Mouse (Mus musculus): ENCODE measurements around the gene Card10. TPM values are rescaled to one million over a fixed set of nuclear protein-coding genes. Genes with fewer than 3 reads are reported as not detected.

The Card10 gene
- polyA plus RNA-seq, 2 experiments: 5.1 to 9.0 TPM

DNA sequence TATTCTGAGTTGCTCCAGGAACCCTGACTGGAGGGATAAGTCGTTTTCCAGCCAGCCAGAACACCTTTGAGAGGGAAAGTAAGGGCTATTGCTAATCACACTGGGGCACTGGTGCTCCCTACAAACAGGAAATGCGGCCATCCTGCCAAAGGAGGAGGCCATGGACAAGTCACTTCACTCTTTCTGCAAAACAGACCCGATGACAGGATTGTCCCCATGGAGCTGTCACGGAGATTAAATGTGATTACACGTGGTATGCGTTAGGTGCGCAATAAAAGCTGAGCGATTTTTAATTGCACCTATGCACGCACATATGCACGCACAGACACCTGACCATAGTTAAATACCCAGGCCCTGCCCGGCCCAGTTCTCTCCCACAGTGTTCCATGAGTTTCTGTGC is 37.9 kb upstream of the Card10 start:
- Histone ChIP-seq H3K9ac (ENCODE audit: low read depth, low read length, severe bottlenecking) (no peak overlapping the region), H3K9me3 (ENCODE audit: control insufficient read depth, low read length) (no peaks in the 10 kb centered on the region), H3K4me1 (ENCODE audit: control insufficient read depth, insufficient read depth, low read length) (peaks cover 43% of the 10 kb centered on the region), H3K4me3 (replicated peaks; ENCODE audit: low read length) (no peak overlapping the region), H3K27ac (replicated peaks; ENCODE audit: low read depth, low read length) (no peak overlapping the region), H3K27me3 (ENCODE audit: control insufficient read depth, insufficient read depth, low read length) (peaks cover 5% of the 10 kb centered on the region; the same call in 1 of the 2 replicates), H3K36me3 (ENCODE audit: control insufficient read depth, insufficient read depth, low read length) (no peaks in the 10 kb centered on the region), H3K4me2 (replicated peaks; ENCODE audit: low read depth, low read length, severe bottlenecking) (no peak overlapping the region)
- no peak for DNase-seq (ENCODE audit: low spot score)
- no peak for TF ChIP-seq POLR2A (IDR thresholded peaks at IDR 0.05; ENCODE audit: borderline replicate concordance, extremely low read depth, insufficient read depth, insufficient read length)
- ATAC-seq (ENCODE audit: low FRiP score, low read depth): no peak
- 15% methylated on average over 11 of the region's 11 CpGs for WGBS

DNA sequence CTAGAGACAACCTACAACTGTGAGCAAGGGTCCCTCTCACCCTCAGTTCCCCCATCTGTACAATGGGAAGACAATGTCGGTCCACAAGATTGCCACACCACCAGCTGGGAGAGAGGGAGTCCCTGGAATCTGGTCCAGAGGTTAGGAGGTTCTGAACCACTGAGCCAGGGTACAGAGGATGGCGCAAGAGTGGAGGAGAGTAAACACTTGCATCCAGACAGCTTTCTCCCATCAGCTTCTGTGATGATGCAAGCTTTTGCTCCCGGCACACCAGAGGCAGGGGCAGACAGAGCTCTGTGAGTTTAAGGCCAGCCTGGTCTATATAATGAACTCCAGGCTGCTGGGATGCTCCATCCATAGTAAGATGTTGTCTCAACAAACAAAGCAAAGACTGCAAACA is 37.4 kb upstream of the Card10 start:
- no peak overlapping the region for H3K4me3 ChIP-seq (replicated peaks; ENCODE audit: low read length)
- DNase-seq (ENCODE audit: low spot score) (no peak), ATAC-seq (ENCODE audit: low FRiP score, low read depth) (no peak)
- no peak overlapping the region for H3K9ac ChIP-seq (ENCODE audit: low read depth, low read length, severe bottlenecking)
- no peaks in the 10 kb centered on the region for H3K9me3 ChIP-seq (ENCODE audit: control insufficient read depth, low read length)
- peaks cover 45% of the 10 kb centered on the region for H3K4me1 ChIP-seq (ENCODE audit: control insufficient read depth, insufficient read depth, low read length)
- H3K27me3 ChIP-seq (ENCODE audit: control insufficient read depth, insufficient read depth, low read length): peaks cover 5% of the 10 kb centered on the region; the same call in 1 of the 2 replicates
- H3K27ac ChIP-seq (replicated peaks; ENCODE audit: low read depth, low read length): no peak overlapping the region
- WGBS: 41% methylated on average over 3 of the region's 3 CpGs
- TF ChIP-seq POLR2A (IDR thresholded peaks at IDR 0.05; ENCODE audit: borderline replicate concordance, extremely low read depth, insufficient read depth, insufficient read length): no peak
- H3K36me3 ChIP-seq (ENCODE audit: control insufficient read depth, insufficient read depth, low read length): no peaks in the 10 kb centered on the region
- no peak overlapping the region for H3K4me2 ChIP-seq (replicated peaks; ENCODE audit: low read depth, low read length, severe bottlenecking)

DNA sequence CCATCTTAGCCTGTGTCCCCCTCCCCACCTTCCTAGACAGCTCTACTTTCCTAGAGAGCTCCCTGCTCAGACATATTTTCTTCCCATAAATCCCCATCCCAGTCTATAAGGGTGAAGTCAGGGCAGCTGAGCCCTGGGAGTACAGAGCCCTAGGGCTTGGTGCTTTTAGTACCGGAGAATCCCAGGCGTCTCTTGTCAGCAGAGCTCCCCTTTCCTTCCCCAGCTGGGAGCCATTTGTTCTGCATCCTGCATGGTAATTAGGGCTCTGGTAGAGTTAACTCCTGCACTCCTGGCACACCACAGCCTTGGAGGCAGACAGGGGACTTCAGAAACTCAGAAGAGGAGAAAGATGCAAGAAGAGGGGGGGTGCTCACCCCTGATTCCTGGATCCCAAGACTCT is 36.9 kb upstream of the Card10 start:
- 7% methylated on average over 2 of the region's 2 CpGs for WGBS
- no peak overlapping the region for H3K4me2 ChIP-seq (replicated peaks; ENCODE audit: low read depth, low read length, severe bottlenecking)
- DNase-seq (ENCODE audit: low spot score): peak; percentile 54
- no peak overlapping the region for H3K9ac ChIP-seq (ENCODE audit: low read depth, low read length, severe bottlenecking)
- no peak overlapping the region for H3K27ac ChIP-seq (replicated peaks; ENCODE audit: low read depth, low read length)
- peaks cover 5% of the 10 kb centered on the region; the same call in 1 of the 2 replicates for H3K27me3 ChIP-seq (ENCODE audit: control insufficient read depth, insufficient read depth, low read length)
- H3K4me3 ChIP-seq (replicated peaks; ENCODE audit: low read length): no peak overlapping the region
- TF ChIP-seq POLR2A (IDR thresholded peaks at IDR 0.05; ENCODE audit: borderline replicate concordance, extremely low read depth, insufficient read depth, insufficient read length): no peak
- H3K4me1 ChIP-seq (ENCODE audit: control insufficient read depth, insufficient read depth, low read length): peaks cover 46% of the 10 kb centered on the region
- H3K9me3 ChIP-seq (ENCODE audit: control insufficient read depth, low read length): no peaks in the 10 kb centered on the region
- no peaks in the 10 kb centered on the region for H3K36me3 ChIP-seq (ENCODE audit: control insufficient read depth, insufficient read depth, low read length)
- ATAC-seq (ENCODE audit: low FRiP score, low read depth): peak; percentile 32; the same call in 1 of the 2 replicates

DNA sequence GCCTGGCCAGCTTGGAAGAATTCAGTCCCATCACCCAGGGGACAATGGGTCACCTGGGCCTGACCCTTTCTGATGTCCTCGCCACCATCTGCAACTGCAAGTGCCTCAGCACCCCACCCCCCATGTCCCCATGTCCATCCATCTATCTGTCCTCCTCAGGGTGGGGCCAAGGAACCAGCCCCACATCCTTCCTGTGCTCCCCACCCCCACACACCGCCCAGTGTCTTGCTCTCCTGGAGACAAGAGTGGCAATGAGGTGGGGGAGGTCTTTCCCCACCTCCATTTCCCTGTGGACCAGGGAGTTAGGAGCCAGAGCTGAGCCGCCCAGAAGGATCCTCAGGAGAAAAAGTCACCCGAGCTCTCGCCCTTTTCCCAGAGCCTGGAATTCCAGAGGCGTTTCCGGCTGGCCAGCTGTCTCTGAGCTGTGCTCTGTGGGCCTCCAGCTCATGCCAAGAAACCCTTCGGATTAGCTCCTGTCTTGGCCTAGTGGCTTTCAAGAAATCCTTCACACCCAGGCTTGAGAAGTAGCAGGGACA is 33.3 kb upstream of the Card10 start:
- no peak for DNase-seq (ENCODE audit: low spot score)
- peak overlapping the region; percentile 48; the same call in 1 of the 2 replicates for H3K27ac ChIP-seq (replicated peaks; ENCODE audit: low read depth, low read length)
- ATAC-seq (ENCODE audit: low FRiP score, low read depth): no peak
- H3K9ac ChIP-seq (ENCODE audit: low read depth, low read length, severe bottlenecking): no peak overlapping the region
- no peaks in the 10 kb centered on the region for H3K36me3 ChIP-seq (ENCODE audit: control insufficient read depth, insufficient read depth, low read length)
- TF ChIP-seq POLR2A (IDR thresholded peaks at IDR 0.05; ENCODE audit: borderline replicate concordance, extremely low read depth, insufficient read depth, insufficient read length): no peak
- no peaks in the 10 kb centered on the region for H3K9me3 ChIP-seq (ENCODE audit: control insufficient read depth, low read length)
- H3K4me3 ChIP-seq (replicated peaks; ENCODE audit: low read length): no peak overlapping the region
- peaks cover 59% of the 10 kb centered on the region for H3K4me1 ChIP-seq (ENCODE audit: control insufficient read depth, insufficient read depth, low read length)
- H3K27me3 ChIP-seq (ENCODE audit: control insufficient read depth, insufficient read depth, low read length): no peaks in the 10 kb centered on the region
- WGBS: 40% methylated on average over 8 of the region's 8 CpGs
- no peak overlapping the region for H3K4me2 ChIP-seq (replicated peaks; ENCODE audit: low read depth, low read length, severe bottlenecking)

DNA sequence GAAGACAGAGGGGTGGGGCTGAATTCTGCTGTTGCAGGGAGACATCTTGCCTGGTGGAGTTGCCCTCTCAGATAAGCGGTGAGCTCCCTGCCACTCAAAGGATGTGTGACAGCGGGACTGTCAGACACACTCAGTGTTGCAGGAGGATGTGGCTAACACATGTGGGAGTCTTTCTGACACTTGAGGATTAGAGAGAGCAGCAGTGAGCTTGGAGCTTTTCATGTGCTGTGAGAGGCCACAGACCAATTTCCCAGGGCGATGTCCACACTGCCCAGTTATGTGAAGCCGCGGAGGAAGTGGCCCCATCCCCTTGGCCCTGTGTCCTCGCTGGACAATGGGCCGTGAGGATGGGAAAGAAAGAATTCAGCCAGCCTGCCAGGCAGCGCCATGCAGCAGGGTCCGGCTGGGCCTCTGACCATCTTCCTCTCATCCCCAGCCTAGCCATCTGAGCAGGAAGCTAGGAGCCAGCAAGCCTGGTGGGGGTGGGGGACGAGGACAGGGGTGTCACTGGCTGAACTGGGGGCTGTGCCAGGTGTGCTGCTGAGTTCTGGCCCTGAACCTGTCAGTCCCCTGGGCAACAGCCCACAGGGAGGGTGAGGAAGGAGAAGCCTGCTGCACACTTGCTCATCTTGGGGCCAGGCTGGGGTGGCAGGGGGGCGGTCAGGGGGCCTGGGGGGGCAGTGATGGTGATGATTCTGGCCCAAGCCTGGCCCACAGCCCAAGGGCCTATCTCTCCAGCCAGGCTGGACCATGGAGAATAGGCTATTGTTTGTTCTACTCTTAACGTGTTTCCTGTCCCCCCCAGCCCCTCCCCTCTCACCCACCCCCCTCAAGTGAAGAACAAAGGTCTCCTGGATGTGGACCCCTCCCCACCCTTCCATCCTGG is 32.6 kb upstream of the Card10 start:
- no peak overlapping the region for H3K4me3 ChIP-seq (replicated peaks; ENCODE audit: low read length)
- TF ChIP-seq POLR2A (IDR thresholded peaks at IDR 0.05; ENCODE audit: borderline replicate concordance, extremely low read depth, insufficient read depth, insufficient read length): no peak
- no peaks in the 10 kb centered on the region for H3K27me3 ChIP-seq (ENCODE audit: control insufficient read depth, insufficient read depth, low read length)
- H3K36me3 ChIP-seq (ENCODE audit: control insufficient read depth, insufficient read depth, low read length): no peaks in the 10 kb centered on the region
- H3K4me1 ChIP-seq (ENCODE audit: control insufficient read depth, insufficient read depth, low read length): peaks cover 58% of the 10 kb centered on the region
- H3K9ac ChIP-seq (ENCODE audit: low read depth, low read length, severe bottlenecking): no peak overlapping the region
- DNase-seq (ENCODE audit: low spot score): no peak
- H3K9me3 ChIP-seq (ENCODE audit: control insufficient read depth, low read length): no peaks in the 10 kb centered on the region
- 26% methylated on average over 10 of the region's 12 CpGs for WGBS
- no peak overlapping the region for H3K4me2 ChIP-seq (replicated peaks; ENCODE audit: low read depth, low read length, severe bottlenecking)
- ATAC-seq (ENCODE audit: low FRiP score, low read depth): no peak
- peak overlapping the region; percentile 38; the same call in 1 of the 2 replicates for H3K27ac ChIP-seq (replicated peaks; ENCODE audit: low read depth, low read length)
